Mouse (Mus musculus) intestine, embryonic 16.5 days (tissue): ENCODE measurements at regions not wholly inside any gene's neighbourhood (a gene's known extent, or its start where the extent isn't known, plus 50 kb on each side); places are given as distances from the start of the nearest gene placed in this dataset.

ENCODE experiments used
- ATAC-seq: fragments of 200-750 bp; cut with Nextera tagmentation; 2 replicates; pipeline ENCODE4 v1.8.0; 2017; ENCODE audit warnings: moderate TSS enrichment, moderate library complexity
- H3K27ac ChIP-seq: fragments of 300-500 bp; sonication (generic); 2 replicates; pipeline ENCODE4 v1.5.1; 2014; ENCODE audit warnings: mild to moderate bottlenecking, low read length
- H3K27me3 ChIP-seq: fragments of 300-500 bp; sonication (generic); replicated peaks from 2 replicates; pipeline ENCODE4 v1.6.1; 2014; ENCODE audit warnings: low read length, control low read depth, mixed read lengths; ENCODE audit not compliant: control insufficient read depth, insufficient read depth
- H3K36me3 ChIP-seq: fragments of 300-500 bp; sonication (generic); 2 replicates; pipeline ENCODE4 v1.6.1; 2014; ENCODE audit warnings: low read length, control low read depth; ENCODE audit not compliant: control insufficient read depth, insufficient read depth
- H3K4me1 ChIP-seq: fragments of 300-500 bp; sonication (generic); 2 replicates; pipeline ENCODE4 v1.6.1; 2014; ENCODE audit warnings: low read length, control low read depth, mixed read lengths; ENCODE audit not compliant: control insufficient read depth, insufficient read depth
- H3K4me2 ChIP-seq: fragments of 300-500 bp; sonication (generic); 2 replicates; pipeline ENCODE4 v1.6.1; 2014; ENCODE audit warnings: low read depth, low read length, control low read depth
- H3K4me3 ChIP-seq: fragments of 300-500 bp; sonication (generic); 2 replicates; pipeline ENCODE4 v1.5.1; 2014; ENCODE audit warnings: mild to moderate bottlenecking, low read length
- H3K9ac ChIP-seq: fragments of 300-500 bp; sonication (generic); 2 replicates; pipeline ENCODE4 v1.6.1; 2014; ENCODE audit warnings: low read depth, low read length
- H3K9me3 ChIP-seq: fragments of 300-500 bp; sonication (generic); 2 replicates; pipeline ENCODE4 v1.6.1; 2016; ENCODE audit warnings: low read length, control low read depth; ENCODE audit not compliant: control insufficient read depth
- WGBS: fragments of 180-500 bp; shearing (Covaris S2); extraction: QIAGEN DNeasy Blood & Tissue Kit; methylation state at CpG from one replicate; pipeline ENCODE4 v1.1.7; 2014; 5-methylcytosine and 5-hydroxymethylcytosine counted together

DNA sequence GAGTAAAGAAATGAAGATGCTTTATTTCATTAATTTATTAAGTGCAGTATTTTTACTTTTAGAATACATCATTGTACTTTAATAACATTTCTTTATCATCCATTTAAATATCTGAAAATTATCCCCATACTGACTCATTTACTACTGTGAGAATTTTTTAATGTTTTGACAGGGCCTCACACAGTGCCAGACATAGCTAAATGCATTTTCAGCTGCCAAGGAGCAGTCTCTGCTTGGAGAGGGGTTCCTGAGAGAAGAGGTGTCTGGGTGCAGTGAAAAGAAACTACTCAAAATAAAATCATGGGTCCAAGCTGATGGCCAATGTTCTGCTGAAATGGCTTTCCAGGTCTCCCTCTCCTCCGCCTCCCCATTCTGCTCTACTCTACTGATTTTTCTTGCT, 1116.3 kb upstream of the Ppp6c start:
- ATAC-seq = no peak
- Histone ChIP-seq H3K9me3 (no peaks in the 10 kb centered on the region), H3K27me3 (no peaks in the 10 kb centered on the region), H3K27ac (no peak overlapping the region), H3K4me2 (no peak overlapping the region), H3K36me3 (no peaks in the 10 kb centered on the region), H3K4me1 (no peaks in the 10 kb centered on the region), H3K4me3 (no peak overlapping the region), H3K9ac (no peak overlapping the region)
- WGBS = 94% methylated on average over 1 of the region's 1 CpGs

DNA sequence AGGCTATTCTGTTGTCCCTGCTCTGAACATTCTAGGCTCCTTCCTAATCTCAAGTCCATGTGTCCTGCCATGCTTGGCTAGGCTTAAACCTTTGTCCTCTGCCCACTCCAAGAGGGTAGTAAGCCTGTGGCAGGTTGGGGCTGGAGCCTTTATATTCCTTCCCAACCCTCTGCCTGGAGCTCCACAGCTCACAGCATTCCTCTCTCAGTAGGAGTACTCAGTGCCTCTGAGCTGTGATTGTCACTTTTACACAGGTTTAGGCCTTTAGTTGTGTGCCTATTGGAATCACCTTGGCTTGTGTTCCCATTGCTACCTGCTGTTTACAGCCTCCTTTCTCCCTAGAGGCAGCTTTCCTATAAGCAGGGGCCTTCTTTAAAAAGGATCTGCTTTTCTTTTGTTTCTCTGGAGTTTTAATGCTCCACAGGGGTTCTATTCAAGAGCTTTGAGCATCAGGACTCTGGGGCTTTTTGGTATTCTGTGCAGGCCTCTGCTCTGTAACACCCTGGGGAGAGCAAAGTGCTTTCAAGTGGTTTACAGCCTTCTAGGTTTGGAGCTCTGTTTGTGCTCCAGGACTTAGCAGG, 1106.1 kb upstream of the Ppp6c start:
- H3K9ac ChIP-seq = no peak overlapping the region
- no peaks in the 10 kb centered on the region for H3K36me3 ChIP-seq
- H3K4me3 ChIP-seq = no peak overlapping the region
- no peak overlapping the region for H3K27ac ChIP-seq
- no peak for ATAC-seq
- no peaks in the 10 kb centered on the region for H3K9me3 ChIP-seq
- H3K4me2 ChIP-seq = no peak overlapping the region
- no peaks in the 10 kb centered on the region for H3K27me3 ChIP-seq
- H3K4me1 ChIP-seq = no peaks in the 10 kb centered on the region

DNA sequence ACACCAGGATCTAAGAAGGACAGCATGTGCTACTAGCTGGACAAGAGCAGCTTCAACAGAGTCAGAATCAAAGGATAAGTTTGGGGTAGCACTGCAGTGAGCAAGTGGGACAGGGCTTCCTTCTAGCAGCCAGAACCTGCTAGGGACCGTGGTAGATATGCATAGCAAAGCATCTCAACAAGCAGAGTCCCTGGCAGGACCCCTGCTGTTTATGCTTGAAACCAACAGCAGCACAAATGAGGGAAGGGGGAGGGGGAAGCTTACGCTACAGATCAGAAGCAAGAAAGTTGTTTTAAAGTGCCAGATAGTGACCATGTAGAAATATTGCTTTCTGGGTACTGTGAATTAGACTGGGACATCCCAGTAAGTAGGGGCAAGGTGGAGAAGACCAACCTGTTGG, 1095.3 kb upstream of the Ppp6c start:
- no peak for ATAC-seq
- Histone ChIP-seq H3K4me1 (no peaks in the 10 kb centered on the region), H3K9ac (no peak overlapping the region), H3K4me3 (no peak overlapping the region), H3K27ac (no peak overlapping the region), H3K9me3 (no peaks in the 10 kb centered on the region), H3K27me3 (no peaks in the 10 kb centered on the region), H3K36me3 (no peaks in the 10 kb centered on the region), H3K4me2 (no peak overlapping the region)
- 42% methylated on average over 2 of the region's 2 CpGs for whole genome bisulfite sequencing

DNA sequence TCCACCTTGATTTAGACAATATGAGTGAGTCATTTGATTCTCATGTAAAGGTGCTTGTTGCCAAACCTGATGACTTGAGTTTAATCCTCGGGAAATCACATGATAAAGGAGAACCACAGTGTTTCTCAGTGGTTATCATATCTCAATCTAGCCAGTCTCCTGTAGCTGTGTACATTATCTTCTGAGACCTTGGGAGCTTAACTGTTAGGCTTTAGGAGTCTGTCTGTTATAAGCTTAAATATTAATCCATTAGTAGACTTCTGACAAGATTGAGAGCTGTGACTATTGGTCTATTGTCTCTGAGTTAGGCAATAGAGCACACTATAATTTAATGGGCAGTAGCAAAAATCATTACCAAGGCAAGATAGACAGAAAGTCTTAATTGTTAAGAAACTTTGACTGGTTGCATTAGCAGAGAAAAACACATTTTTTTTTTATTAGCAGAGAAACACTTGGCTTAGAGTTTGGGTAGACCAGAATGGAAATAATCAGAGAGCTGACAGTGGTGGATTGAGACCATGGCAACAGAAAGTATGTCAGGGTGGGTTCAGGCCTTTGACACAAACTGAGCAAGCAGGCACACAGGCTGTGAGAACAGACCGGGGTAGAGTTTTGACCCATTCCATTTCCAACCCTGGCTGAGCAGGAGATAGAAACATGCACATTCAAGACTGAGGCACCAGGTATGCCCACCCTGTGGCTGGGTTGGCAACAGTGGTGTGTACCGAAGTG, 1094.6 kb upstream of the Ppp6c start:
- no peak overlapping the region for H3K27ac ChIP-seq
- ATAC-seq = peak; percentile 97
- no peaks in the 10 kb centered on the region for H3K27me3 ChIP-seq
- no peaks in the 10 kb centered on the region for H3K36me3 ChIP-seq
- no peak overlapping the region for H3K4me3 ChIP-seq
- H3K4me1 ChIP-seq = no peaks in the 10 kb centered on the region
- WGBS = 68% methylated on average over 3 of the region's 3 CpGs
- H3K4me2 ChIP-seq = no peak overlapping the region
- H3K9ac ChIP-seq = no peak overlapping the region
- no peaks in the 10 kb centered on the region for H3K9me3 ChIP-seq
